ENCODE assay signal across 8 mouse cellular contexts in the genomic region with DNA sequence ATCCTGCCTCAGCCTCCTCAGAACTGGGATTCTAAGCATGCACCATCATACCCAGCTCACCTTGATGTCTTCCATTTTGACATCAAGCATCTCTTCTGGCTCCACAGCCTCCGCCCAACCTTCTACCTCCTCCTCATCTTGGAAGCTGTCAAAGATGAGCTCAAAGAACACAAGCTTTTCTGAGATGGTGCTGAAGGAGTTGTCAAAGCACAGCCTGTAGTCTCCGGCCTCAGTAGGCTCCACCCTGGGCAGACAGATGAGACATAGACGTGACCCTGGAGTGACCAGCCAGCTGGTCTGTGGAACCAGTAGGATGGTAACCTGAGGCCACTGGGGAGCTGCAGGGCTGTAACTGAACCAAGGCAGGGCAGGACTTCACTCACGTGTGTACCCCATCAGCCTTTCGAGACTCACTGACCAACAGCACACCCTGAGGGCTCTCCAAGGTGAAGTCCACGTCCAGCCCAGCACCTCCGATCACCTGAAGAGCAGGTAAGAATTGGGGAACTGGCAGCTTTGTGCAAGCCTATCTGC. TPM values are rescaled to one million over a fixed set of nuclear protein-coding genes. Genes with fewer than 3 reads are reported as not detected.
DNase-seq lines count a peak whose midpoint lies in the region; ATAC-seq and TF ChIP-seq lines count a peak whose summit lies in the region.

No protein-coding gene starts in this region.

- no peak for ATAC-seq in forebrain, embryonic 15.5 days (replicated peaks)
- no peak for ATAC-seq in liver, embryonic 14.5 days (ENCODE audit: insufficient read depth)
- ATAC-seq in megakaryocyte-erythroid progenitor cell, adult 5-6 weeks (replicated peaks; ENCODE audit: low FRiP score, low TSS enrichment, poor library complexity, severe bottlenecking): no peak
- ATAC-seq in CD4-positive, CD25-positive, alpha-beta regulatory T cell, adult 4 months: no peak

- peak; percentile 52 for DNase-seq in gastrocnemius, adult 2 months
- DNase-seq in gastrocnemius, postnatal 14 days: no peak
- DNase-seq in liver, embryonic 14.5 days (ENCODE audit: low read depth in 3 of 3, low spot score in 3 of 3): no peak
- DNase-seq in thymus, adult 2 months: no peak

- TF ChIP-seq CTCF in gastrocnemius, adult 2 months (IDR thresholded peaks at IDR 0.05): no peak
- no peak for TF ChIP-seq CTCF in E14TG2a.4 (conservative IDR thresholded peaks at IDR 0.05; ENCODE audit: low read length)
- TF ChIP-seq CTCF in liver, embryonic 14.5 days (IDR thresholded peaks at IDR 0.05; ENCODE audit: low read depth): no peak
- TF ChIP-seq CTCF in thymus, adult 2 months (IDR thresholded peaks at IDR 0.05; ENCODE audit: borderline replicate concordance, control insufficient read depth, extremely low read depth, insufficient read depth, low read length, poor library complexity): no peak

- H3K4me1 ChIP-seq in E14TG2a.4 (replicated peaks; ENCODE audit: low read depth, low read length): peaks cover 53% of the 10 kb centered on the region
- H3K4me1 ChIP-seq in forebrain, embryonic 15.5 days: peaks cover 18% of the 10 kb centered on the region
- peaks cover 7 to 19% of the 10 kb centered on the region in 2 experiments for H3K4me1 ChIP-seq in liver, embryonic 14.5 days (replicated peaks; ENCODE audit: control insufficient read depth in 2 of 2, insufficient read depth in 2 of 2, low read length in 1 of 2)
- peaks cover 18% of the 10 kb centered on the region for H3K4me1 ChIP-seq in thymus, adult 2 months (replicated peaks; ENCODE audit: control insufficient read depth, insufficient read depth, low read length)

- peak overlapping the region; percentile 81 for H3K4me3 ChIP-seq in gastrocnemius, adult 2 months
- peak overlapping the region; percentile 93 for H3K4me3 ChIP-seq in E14TG2a.4 (replicated peaks; ENCODE audit: low read length)
- peak overlapping the region; percentile 84 for H3K4me3 ChIP-seq in forebrain, embryonic 15.5 days
- H3K4me3 ChIP-seq in liver, embryonic 14.5 days (ENCODE audit: insufficient read depth in 1 of 2, low read depth in 2 of 2, low read length in 2 of 2): peak overlapping the region; percentile 61 to 94
- H3K4me3 ChIP-seq in thymus, adult 2 months (ENCODE audit: control insufficient read depth, insufficient read depth, low read length): no peak overlapping the region

- no peak for TF ChIP-seq EP300 in liver, embryonic 14.5 days (IDR thresholded peaks at IDR 0.05; ENCODE audit: low read depth)

- H3K36me3 ChIP-seq in E14TG2a.4 (ENCODE audit: insufficient read depth, low read length): peaks cover 54% of the 10 kb centered on the region
- peaks cover 46% of the 10 kb centered on the region for H3K36me3 ChIP-seq in forebrain, embryonic 15.5 days
- H3K36me3 ChIP-seq in liver, embryonic 14.5 days (replicated peaks; ENCODE audit: control insufficient read depth, insufficient read depth, low read depth): peaks cover 24% of the 10 kb centered on the region
- H3K36me3 ChIP-seq in thymus, adult 2 months (ENCODE audit: control insufficient read depth, insufficient read depth, low read length): peaks cover 24% of the 10 kb centered on the region

- no peak for TF ChIP-seq POLR2A in thymus, adult 2 months (IDR thresholded peaks at IDR 0.05; ENCODE audit: control insufficient read depth, extremely low read depth, insufficient read depth, low read length, poor library complexity)

- peaks cover 8% of the 10 kb centered on the region for H3K9me3 ChIP-seq in E14TG2a.4 (ENCODE audit: low read length)
- H3K9me3 ChIP-seq in forebrain, embryonic 15.5 days: no peaks in the 10 kb centered on the region
- no peaks in the 10 kb centered on the region for H3K9me3 ChIP-seq in liver, embryonic 14.5 days (ENCODE audit: control insufficient read depth, low read length)

- H3K9ac ChIP-seq in forebrain, embryonic 15.5 days (replicated peaks): peak overlapping the region; percentile 78; the same call in 1 of the 2 replicates
- peak overlapping the region; percentile 59 for H3K9ac ChIP-seq in liver, embryonic 14.5 days (replicated peaks)

- 86% methylated on average over 7 of the region's 7 CpGs for WGBS in forebrain, embryonic 15.5 days
- 75% methylated on average over 7 of the region's 7 CpGs for WGBS in liver, embryonic 14.5 days (ENCODE audit: insufficient replicate concordance)
- 91% methylated on average over 7 of the region's 7 CpGs for WGBS in thymus, adult 2 months

- peak overlapping the region; percentile 99 for H3K27ac ChIP-seq in gastrocnemius, adult 2 months
- H3K27ac ChIP-seq in forebrain, embryonic 15.5 days (replicated peaks): 0 out of 2 replicates have a peak overlapping the region, but pooled peaks have one; percentile 95
- H3K27ac ChIP-seq in liver, embryonic 14.5 days: no peak overlapping the region
- no peak overlapping the region for H3K27ac ChIP-seq in thymus, adult 2 months (ENCODE audit: control insufficient read depth, insufficient read depth, low read length)

- no peaks in the 10 kb centered on the region for H3K27me3 ChIP-seq in E14TG2a.4 (ENCODE audit: insufficient read depth, low read length)
- no peaks in the 10 kb centered on the region for H3K27me3 ChIP-seq in forebrain, embryonic 15.5 days
- no peaks in the 10 kb centered on the region for H3K27me3 ChIP-seq in liver, embryonic 14.5 days (ENCODE audit: control insufficient read depth, insufficient read depth, low read length)
- H3K27me3 ChIP-seq in thymus, adult 2 months (ENCODE audit: control insufficient read depth, insufficient read depth, low read length): no peaks in the 10 kb centered on the region

- intact Hi-C loops in gastrocnemius, adult 2 months (cut with DNase I): no loop called here
- intact Hi-C loops in gastrocnemius, postnatal 14 days (cut with DNase I; ENCODE audit: low total_unique reads): no loop called here

- peak overlapping the region; percentile 61 for H3K4me2 ChIP-seq in forebrain, embryonic 15.5 days (replicated peaks)
- peak overlapping the region; percentile 87 for H3K4me2 ChIP-seq in liver, embryonic 14.5 days (ENCODE audit: low read depth)

RNA-seq across cellular contexts. Expression of gene Tmed1, which starts 1.1 kb away (rescaled TPM):
- 10 to 100 TPM; 28.9 to 35.8 TPM for total RNA-seq in gastrocnemius, adult 2 months (2021)
- 10 to 100 TPM; 25.9 to 29.3 TPM for total RNA-seq in gastrocnemius, postnatal 14 days (2021)
- 56.4 and 57.7 TPM in 2 replicates for polyA plus RNA-seq in forebrain, embryonic 15.5 days (2015; fragmentation: Nextera tagmentation; extraction: Ambion mirVana)
- 14.8 and 16.3 TPM in 2 replicates for polyA plus RNA-seq in liver, embryonic 14.5 days (2012; rRNA removed)
- 24.8 and 26.4 TPM in 2 replicates for polyA plus RNA-seq in liver, embryonic 14.5 days (2014; fragmentation: Nextera tagmentation; extraction: Ambion mirVana)
- polyA plus RNA-seq in thymus, adult 2 months (2012; rRNA removed): 12.8 and 17.0 TPM in 2 replicates
- total RNA-seq in megakaryocyte-erythroid progenitor cell, adult 5-6 weeks (2014; fragmentation: Nextera tagmentation): 17.0 and 26.4 TPM in 2 replicates
- total RNA-seq in megakaryocyte-erythroid progenitor cell, adult 5-6 weeks (2017): 13.5 and 14.6 TPM in 2 replicates
- polyA plus RNA-seq in CD4-positive, CD25-positive, alpha-beta regulatory T cell, adult 4 months (2017; shearing (Covaris generic)): 1 to 10 TPM; 6.4 to 8.2 TPM

RNA-seq across cellular contexts. Expression of gene AB124611, which starts 17.0 kb away (rescaled TPM):
- total RNA-seq in gastrocnemius, adult 2 months (2021): 1 to 10 TPM in 1 of 2 experiments, under 1 TPM in 1; 0.74 to 1.3 TPM
- total RNA-seq in gastrocnemius, postnatal 14 days (2021): 1 to 10 TPM; 1.0 to 1.5 TPM
- 3.0 and 3.8 TPM in 2 replicates for polyA plus RNA-seq in forebrain, embryonic 15.5 days (2015; fragmentation: Nextera tagmentation; extraction: Ambion mirVana)
- 5.3 and 5.7 TPM in 2 replicates for polyA plus RNA-seq in liver, embryonic 14.5 days (2012; rRNA removed)
- 2.1 and 2.3 TPM in 2 replicates for polyA plus RNA-seq in liver, embryonic 14.5 days (2014; fragmentation: Nextera tagmentation; extraction: Ambion mirVana)
- 29.5 and 31.1 TPM in 2 replicates for polyA plus RNA-seq in thymus, adult 2 months (2012; rRNA removed)
- total RNA-seq in megakaryocyte-erythroid progenitor cell, adult 5-6 weeks (2014; fragmentation: Nextera tagmentation): 2.5 and 5.3 TPM in 2 replicates
- total RNA-seq in megakaryocyte-erythroid progenitor cell, adult 5-6 weeks (2017): 1.8 and 11.3 TPM in 2 replicates
- 10 to 100 TPM; 51.6 to 60.4 TPM for polyA plus RNA-seq in CD4-positive, CD25-positive, alpha-beta regulatory T cell, adult 4 months (2017; shearing (Covaris generic))

RNA-seq across cellular contexts. Expression of gene Carm1, which starts 37.8 kb away (rescaled TPM):
- 10 to 100 TPM; 54.6 to 57.2 TPM for total RNA-seq in gastrocnemius, adult 2 months (2021)
- total RNA-seq in gastrocnemius, postnatal 14 days (2021): 10 to 100 TPM; 62.8 to 68.0 TPM
- 37.3 and 46.0 TPM in 2 replicates for polyA plus RNA-seq in forebrain, embryonic 15.5 days (2015; fragmentation: Nextera tagmentation; extraction: Ambion mirVana)
- 25.6 and 26.4 TPM in 2 replicates for polyA plus RNA-seq in liver, embryonic 14.5 days (2012; rRNA removed)
- polyA plus RNA-seq in liver, embryonic 14.5 days (2014; fragmentation: Nextera tagmentation; extraction: Ambion mirVana): 13.6 and 17.1 TPM in 2 replicates
- 98.5 and 112 TPM in 2 replicates for polyA plus RNA-seq in thymus, adult 2 months (2012; rRNA removed)
- 95.2 and 131 TPM in 2 replicates for total RNA-seq in megakaryocyte-erythroid progenitor cell, adult 5-6 weeks (2014; fragmentation: Nextera tagmentation)
- total RNA-seq in megakaryocyte-erythroid progenitor cell, adult 5-6 weeks (2017): 24.9 and 46.0 TPM in 2 replicates
- 10 to 100 TPM in 1 of 2 experiments, 1 to 10 TPM in 1; 7.1 to 11.4 TPM for polyA plus RNA-seq in CD4-positive, CD25-positive, alpha-beta regulatory T cell, adult 4 months (2017; shearing (Covaris generic))

Comparison
In these comparisons a context has a peak if more than half of its experiments do, and no peak if none do; other contexts are left out.
1. H3K27ac ChIP-seq: peak in gastrocnemius, adult 2 months (single experiment) and forebrain, embryonic 15.5 days (single experiment); none in liver, embryonic 14.5 days (single experiment) and thymus, adult 2 months (single experiment).